Mouse (Mus musculus): Measurements from ENCODE around the gene Rnf128. TPM values are rescaled to one million over a fixed set of nuclear protein-coding genes. Genes with fewer than 3 reads are reported as not detected.

The Rnf128 gene
- total RNA-seq, 4 experiments from 2014 or later: 45.2 to 50.9 (median 47.4) TPM

DNA sequence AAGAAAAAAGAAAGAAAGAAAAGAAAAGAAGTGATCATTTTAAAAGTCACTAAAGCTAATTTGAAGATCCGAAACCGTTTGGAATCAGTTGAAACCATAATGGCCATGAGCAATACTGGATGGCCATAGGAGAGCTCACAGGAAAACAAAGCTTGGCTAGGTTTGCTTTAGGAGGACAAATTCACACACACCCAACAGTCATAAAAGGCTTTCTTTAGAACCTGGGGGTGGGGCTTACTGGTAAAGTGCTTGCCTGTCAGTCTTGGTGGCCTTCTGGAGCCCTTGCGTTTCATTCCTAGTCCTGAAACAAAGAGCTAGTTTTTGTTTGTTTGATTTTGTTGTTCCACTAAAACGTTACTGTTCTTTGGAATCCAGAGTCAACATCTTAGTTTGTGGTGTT lies 71.6 kb downstream of the Rnf128 start:
- DNase-seq: no peak

DNA sequence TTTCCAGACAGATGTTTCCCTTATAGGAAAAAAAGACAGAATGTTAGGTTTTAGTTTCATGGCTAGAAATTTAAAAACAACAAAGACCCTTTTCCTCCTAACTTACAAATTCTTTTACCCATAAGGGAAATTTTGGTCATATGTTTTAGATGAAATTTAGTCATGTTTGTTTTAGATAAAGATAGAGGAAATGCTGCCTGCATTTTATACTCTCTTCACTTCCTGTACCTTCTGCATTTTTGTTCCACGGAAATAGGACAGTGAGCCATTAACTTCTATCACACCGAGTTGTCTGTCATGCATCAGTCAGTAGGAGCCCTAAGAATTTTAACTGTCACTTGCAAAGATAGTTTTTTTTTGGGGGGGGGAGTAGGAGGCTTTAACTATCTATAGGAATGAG lies 76.6 kb downstream of the Rnf128 start:
- no peak for DNase-seq

- no peak for DNase-seq
Measured at GRCm38 (mm10) chrX:139640418-139640817, 77.3 kb downstream of the Rnf128 start.

- no peak for DNase-seq
Measured at GRCm38 (mm10) chrX:139652226-139652625, 89.1 kb downstream of the Rnf128 start.

- no peak for DNase-seq
Measured at GRCm38 (mm10) chrX:139653292-139653691, 90.2 kb downstream of the Rnf128 start.

DNA sequence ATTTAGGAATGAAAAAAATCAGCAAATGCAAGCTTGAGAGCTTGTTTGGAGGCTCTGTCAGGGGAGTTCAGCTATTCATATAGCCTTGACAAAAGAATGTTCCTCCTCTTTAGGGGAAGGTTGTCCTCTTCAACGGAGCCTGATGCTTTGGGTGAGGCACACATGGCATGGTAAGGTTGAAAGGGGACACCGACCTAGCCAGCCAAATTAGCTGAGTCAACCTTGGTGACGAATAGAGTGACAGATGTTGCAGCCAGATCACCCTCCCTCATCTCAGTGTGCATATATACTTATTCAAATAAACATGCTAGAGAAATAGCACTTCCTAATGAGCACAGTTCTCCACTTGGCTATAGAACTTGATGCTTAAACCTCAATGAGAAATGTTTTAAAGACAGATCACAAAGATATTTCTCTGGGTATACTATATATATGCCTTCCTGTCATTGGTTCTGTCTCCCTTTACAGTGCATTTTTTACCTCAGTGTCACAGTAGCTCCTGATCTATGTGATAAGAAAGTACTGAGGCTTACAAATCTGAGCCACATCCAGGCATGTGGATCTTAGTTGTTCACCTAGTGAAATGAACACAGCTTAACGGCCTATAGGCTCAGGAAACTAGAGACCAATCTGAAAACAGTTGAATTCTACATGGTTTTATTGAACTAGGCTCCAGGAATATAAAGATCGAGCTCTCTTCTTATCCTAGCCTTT lies 91.4 kb downstream of the Rnf128 start:
- DNase-seq: no peak

DNA sequence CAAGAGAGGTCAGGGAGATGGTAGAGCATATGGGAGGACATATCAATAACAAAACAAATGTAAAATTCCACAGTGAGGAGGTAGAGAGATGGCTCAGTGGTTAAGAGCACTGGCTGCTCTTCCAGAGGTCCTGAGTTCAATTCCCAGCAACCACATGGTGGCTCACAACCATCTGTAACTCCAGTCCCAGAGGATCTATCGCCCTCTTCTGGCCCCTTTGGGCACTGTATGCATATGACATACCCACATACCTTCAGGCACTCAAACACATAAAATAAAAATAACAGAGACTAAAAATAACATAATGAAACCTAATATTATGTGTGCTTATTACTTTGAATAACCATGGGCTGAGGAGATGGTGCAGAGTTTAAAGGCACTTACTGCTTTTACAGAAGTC lies 99.0 kb downstream of the Rnf128 start:
- DNase-seq: no peak

GRCm38 (mm10) chrX:139665829-139666228 lies 102.7 kb downstream of the Rnf128 start:
- DNase-seq: no peak

DNA sequence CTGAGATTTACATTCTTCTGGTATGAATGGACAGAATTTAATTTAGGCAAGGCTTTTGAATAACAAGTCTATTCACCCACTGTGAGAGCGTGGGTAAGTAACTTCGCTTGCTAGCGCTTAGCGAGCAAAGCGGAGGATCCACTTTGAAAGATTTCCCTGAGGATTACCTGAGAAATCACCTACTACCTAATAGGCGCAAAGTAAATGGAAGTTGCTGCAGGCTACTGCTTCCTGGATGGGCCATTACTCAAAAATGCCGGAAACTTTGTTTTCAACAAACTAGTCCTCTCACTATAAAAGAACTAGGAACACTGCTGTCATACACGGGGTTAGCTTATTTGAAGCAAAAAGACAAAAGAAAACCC lies 121.3 kb downstream of the Rnf128 start:
- no peak for DNase-seq

DNA sequence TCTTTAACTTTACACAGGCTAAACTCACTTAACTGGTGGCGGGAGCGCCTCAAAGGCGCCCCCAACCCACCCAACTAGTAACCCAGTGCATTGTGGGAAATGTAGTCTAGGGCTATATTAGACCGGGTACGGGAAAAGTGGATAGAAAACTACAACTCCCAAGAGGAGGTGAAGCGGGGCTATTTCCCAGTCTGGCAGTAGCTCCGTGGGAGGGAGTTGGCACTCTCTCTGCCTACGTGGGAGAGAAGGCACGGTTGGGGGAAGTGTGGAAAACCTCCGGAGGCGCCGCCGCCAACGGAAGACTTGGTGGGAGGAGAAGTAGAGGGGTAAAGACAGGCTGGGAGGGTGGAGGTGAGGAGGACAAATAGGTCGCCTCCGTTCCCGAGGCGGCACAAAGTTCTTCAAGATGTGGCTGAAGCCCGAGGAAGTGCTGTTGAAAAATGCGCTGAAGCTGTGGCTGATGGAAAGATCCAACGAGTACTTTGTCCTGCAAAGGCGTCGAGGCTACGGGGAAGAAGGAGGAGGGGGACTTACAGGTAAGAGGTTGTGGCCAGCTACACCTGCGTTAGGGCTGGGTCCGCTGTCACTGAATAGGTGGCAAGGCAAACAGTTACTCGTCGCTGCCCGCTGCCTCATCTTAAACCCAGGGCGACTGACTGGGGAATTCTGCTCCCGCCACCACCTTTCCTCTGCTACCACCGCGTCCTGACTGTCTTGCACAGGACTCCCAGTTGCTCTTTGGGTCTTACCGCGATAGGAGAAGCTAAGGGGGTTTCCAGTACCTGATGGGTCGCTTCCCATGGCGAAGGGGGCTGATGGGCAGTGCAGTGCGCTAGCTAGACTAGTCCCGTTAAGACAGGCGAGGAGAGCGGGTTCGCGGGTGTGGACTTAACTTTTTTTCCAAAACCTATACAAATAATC lies 121.9 kb downstream of the Rnf128 start, which contains the start of gene Tbc1d8b:
Gene Tbc1d8b (plus strand): TSS at position 222 of the 921 bp plus-strand sequence.
- peak; percentile 75 for DNase-seq

DNA sequence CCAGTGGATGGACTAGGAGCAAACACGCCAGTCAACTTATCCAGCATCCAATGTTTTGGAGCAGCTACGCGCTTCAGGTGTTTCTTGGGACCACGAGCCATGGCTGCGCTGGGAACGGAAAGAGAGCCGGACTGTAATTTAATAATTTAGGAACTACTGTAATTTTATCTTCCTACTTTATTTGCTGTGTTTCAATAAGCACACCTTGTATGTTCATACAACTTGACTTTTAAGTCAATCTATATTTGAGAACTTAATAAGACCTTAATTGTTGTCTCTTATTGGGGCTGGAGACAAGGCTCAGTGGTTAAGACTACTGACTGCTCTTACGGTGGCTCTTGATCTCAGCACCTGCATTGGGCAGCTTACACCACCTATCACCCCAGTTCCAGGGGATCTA lies 151.3 kb downstream of the Rnf128 start, which contains the start of gene Gm15013:
Gene Gm15013 (minus strand): TSS at position 101 of the 400 bp plus-strand sequence.
- DNase-seq: no peak

DNA sequence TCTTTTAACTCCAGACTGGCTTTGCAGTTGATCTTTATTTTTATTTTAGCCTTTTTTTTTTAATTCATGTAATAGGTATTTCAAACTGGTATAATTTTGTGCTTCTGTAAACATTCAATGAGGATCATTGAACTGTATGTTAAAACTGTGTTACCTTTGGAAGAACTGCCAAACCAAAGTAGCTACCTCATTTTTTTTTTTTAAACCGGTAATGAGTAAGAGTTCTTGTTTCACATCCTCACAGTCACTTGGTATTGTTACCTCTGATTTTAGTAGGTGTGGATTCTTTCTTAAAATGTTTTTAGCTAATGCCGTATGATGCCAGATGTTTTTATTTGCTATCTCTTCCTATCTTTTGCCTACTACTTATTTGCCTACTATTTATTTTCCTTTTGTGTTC lies 159.2 kb downstream of the Rnf128 start:
- DNase-seq: no peak

Other genes with a start within 250 kb of the Rnf128 start
- not detected for gene Trap1a, start 229.6 kb upstream of the Rnf128 start, total RNA-seq (2022)
- gene D330045A20Rik, start 82.9 kb upstream of the Rnf128 start, total RNA-seq (2022): 1 to 10 TPM in 2 of 4 experiments, under 1 TPM in 2; 0.59 to 1.3 (median 1.0) TPM
- 10 to 100 TPM in 2 of 4 experiments, 1 to 10 TPM in 2; 8.5 to 12.9 (median 10.8) TPM for gene Tbc1d8b, start 121.7 kb downstream of the Rnf128 start, total RNA-seq (2022)
- gene Gm15013, start 151.2 kb downstream of the Rnf128 start, total RNA-seq (2022): not detected
- not detected for gene Ripply1, start 219.0 kb downstream of the Rnf128 start, total RNA-seq (2022)
- under 1 TPM in 1 of 4 experiments, not detected in 3; 0.15 TPM for gene Cldn2, start 237.5 kb downstream of the Rnf128 start, total RNA-seq (2022)

Measured in adrenal gland, adult 8-10 months (tissue).